Mouse (Mus musculus) 3T3-L1 (cell line): ENCODE data around the gene Lysmd4.
A peak's percentile ranks its signal among the peaks of the same experiment; 100 is the strongest.

ENCODE experiments used
- DNase-seq: peaks from one replicate; pipeline ENCODE4 v3.0.0-alpha.2; 2015; ENCODE audit warnings: low read depth, low spot score

The Lysmd4 gene

GRCm38 (mm10) chr7:67222220-67222862 lies at the start of gene Lysmd4:
TSS of gene Lysmd4 (plus strand) at chr7:67222544.
- peak; percentile 94 for DNase-seq

- no peak for DNase-seq
Measured at GRCm38 (mm10) chr7:67173522-67174195, 48.7 kb upstream of the Lysmd4 start.

- no peak for DNase-seq
Measured at GRCm38 (mm10) chr7:67183786-67184185, 38.6 kb upstream of the Lysmd4 start.

GRCm38 (mm10) chr7:67199412-67199811 lies 22.9 kb upstream of the Lysmd4 start:
- DNase-seq, result peak; percentile 47

- no peak for DNase-seq
Measured at GRCm38 (mm10) chr7:67203625-67204024, 18.7 kb upstream of the Lysmd4 start.

GRCm38 (mm10) chr7:67205734-67206425 lies 16.5 kb upstream of the Lysmd4 start:
- no peak for DNase-seq

- no peak for DNase-seq
Measured at GRCm38 (mm10) chr7:67206496-67206895, 15.8 kb upstream of the Lysmd4 start.

- no peak for DNase-seq
Measured at GRCm38 (mm10) chr7:67207701-67208100, 14.6 kb upstream of the Lysmd4 start.

GRCm38 (mm10) chr7:67208317-67208716 lies 14.0 kb upstream of the Lysmd4 start:
- DNase-seq, result no peak

GRCm38 (mm10) chr7:67210004-67210833 lies 12.1 kb upstream of the Lysmd4 start:
- DNase-seq, result no peak

GRCm38 (mm10) chr7:67211341-67211740 lies 11.0 kb upstream of the Lysmd4 start:
- DNase-seq, result no peak

- DNase-seq, result no peak
Measured at GRCm38 (mm10) chr7:67211971-67212370, 10.4 kb upstream of the Lysmd4 start.

- DNase-seq, result peak; percentile 68
Measured at GRCm38 (mm10) chr7:67213589-67213988, 8.8 kb upstream of the Lysmd4 start.

GRCm38 (mm10) chr7:67216351-67216750 lies 6.0 kb upstream of the Lysmd4 start:
- no peak for DNase-seq

- DNase-seq, result peak; percentile 58
Measured at GRCm38 (mm10) chr7:67217025-67217424, 5.3 kb upstream of the Lysmd4 start.

GRCm38 (mm10) chr7:67225943-67226625 lies 3.7 kb downstream of the Lysmd4 start:
- DNase-seq, result no peak

- no peak for DNase-seq
Measured at GRCm38 (mm10) chr7:67227538-67227937, 5.2 kb downstream of the Lysmd4 start.

GRCm38 (mm10) chr7:67228390-67228789 lies 6.0 kb downstream of the Lysmd4 start:
- DNase-seq, result no peak

- peak; percentile 68 for DNase-seq
Measured at GRCm38 (mm10) chr7:67228891-67229602, 6.7 kb downstream of the Lysmd4 start.

GRCm38 (mm10) chr7:67229701-67230100 lies 7.4 kb downstream of the Lysmd4 start:
- DNase-seq, result no peak

- DNase-seq, result no peak
Measured at GRCm38 (mm10) chr7:67230221-67230620, 7.9 kb downstream of the Lysmd4 start.
